In genomic region chr11:106741826-106742225, GRCm38 (mm10) we compare ENCODE assay signal across 20 mouse cellular contexts. TPM values are rescaled to one million over a fixed set of nuclear protein-coding genes. Genes with fewer than 3 reads are reported as not detected.
DNase-seq lines count a peak whose midpoint lies in the region; ATAC-seq and TF ChIP-seq lines count a peak whose summit lies in the region.
"Had no signal": no experiment of that assay in that cellular context is flagged by ENCODE, and none has a peak within 500 bp of the region (broad histone marks: within the 10 kb centered on the region; RNA-seq: fewer than 3 reads in every experiment).

No protein-coding gene starts in this region.

- TF ChIP-seq EP300 in CH12.LX (IDR thresholded peaks at IDR 0.05; ENCODE audit: low read length) = no peak

- dilution Hi-C loops in CH12.LX (cut with MboI; ENCODE audit: extremely low pct_ligation_motif_present, extremely low pct_unique_long_range_greater_than_20kb, low sequenced_read_pairs) = no loop called here

- ATAC-seq in megakaryocyte, adult 5-6 weeks (ENCODE audit: poor library complexity, severe bottlenecking) = no peak
- ATAC-seq: forebrain, embryonic 15.5 days; intestine, embryonic 15.5 days had no signal

- peaks cover 9% of the 10 kb centered on the region for H3K79me2 ChIP-seq in CH12.LX (replicated peaks; ENCODE audit: control insufficient read depth, extremely low read depth, insufficient read depth, poor library complexity, severe bottlenecking)

- peaks cover 3 to 58% of the 10 kb centered on the region in 2 experiments; a peak in 3 of 4 replicates for H3K4me1 ChIP-seq in CH12.LX (ENCODE audit: control insufficient read depth in 1 of 2, insufficient read depth in 2 of 2)

- no peak overlapping the region for H3K4me2 ChIP-seq in CH12.LX (ENCODE audit: insufficient read depth, low read depth, poor library complexity, severe bottlenecking)
- H3K4me2 ChIP-seq: forebrain, embryonic 15.5 days; heart, embryonic 11.5 days; hindbrain, embryonic 12.5 days; hindbrain, embryonic 15.5 days; intestine, embryonic 15.5 days had no signal

- H3K36me3 ChIP-seq in CH12.LX (replicated peaks in 1 of 2; ENCODE audit: control insufficient read depth in 1 of 2, insufficient read depth in 1 of 2, low read length in 1 of 2) = peaks cover 4 to 25% of the 10 kb centered on the region in 2 experiments
- H3K36me3 ChIP-seq: forebrain, embryonic 10.5 days; forebrain, embryonic 15.5 days; hindbrain, embryonic 12.5 days; hindbrain, embryonic 15.5 days; intestine, embryonic 15.5 days had no signal

- TF ChIP-seq CTCF in CH12.LX (conservative IDR thresholded peaks at IDR 0.05 in 1 of 2, IDR thresholded peaks at IDR 0.05 in 1 of 2; ENCODE audit: low read depth in 2 of 2, low read length in 2 of 2) = no peak

- no peaks in the 10 kb centered on the region for H3K27me3 ChIP-seq in CH12.LX (replicated peaks)
- H3K27me3 ChIP-seq: forebrain, embryonic 15.5 days; hindbrain, embryonic 15.5 days; intestine, embryonic 15.5 days had no signal

- H3K4me3 ChIP-seq in CH12.LX (replicated peaks in 1 of 3; ENCODE audit: low read depth in 2 of 3, low read length in 2 of 3, poor library complexity in 1 of 3) = no peak overlapping the region
- H3K4me3 ChIP-seq: forebrain, embryonic 10.5 days; forebrain, embryonic 15.5 days; heart, adult 2 months; hindbrain, embryonic 12.5 days; hindbrain, embryonic 15.5 days; intestine, embryonic 15.5 days had no signal

- H3K9ac ChIP-seq in CH12.LX (ENCODE audit: insufficient read depth, low read depth) = no peak overlapping the region
- H3K9ac ChIP-seq: forebrain, embryonic 15.5 days; hindbrain, embryonic 12.5 days; hindbrain, embryonic 15.5 days; intestine, embryonic 15.5 days had no signal

- TF ChIP-seq POLR2A in CH12.LX (IDR thresholded peaks at IDR 0.05; ENCODE audit: low read depth, low read length) = no peak

- in situ Hi-C loops in CH12.LX (cut with MboI; ENCODE audit: low pct_ligation_motif_present, low pct_unique_long_range_greater_than_20kb, low sequenced_read_pairs) = no loop called here

- H3K9me3 ChIP-seq in CH12.LX (replicated peaks; ENCODE audit: low read length) = peaks cover 5% of the 10 kb centered on the region
- H3K9me3 ChIP-seq: forebrain, embryonic 10.5 days; forebrain, embryonic 15.5 days; hindbrain, embryonic 12.5 days; hindbrain, embryonic 15.5 days; intestine, embryonic 15.5 days had no signal

- TF ChIP-seq RAD21 in CH12.LX (IDR thresholded peaks at IDR 0.05; ENCODE audit: low read depth, low read length) = no peak

- H3K27ac ChIP-seq in CH12.LX (ENCODE audit: insufficient read depth, low read depth) = peak overlapping the region; percentile 41; the same call in 1 of the 2 replicates
- H3K27ac ChIP-seq: forebrain, embryonic 10.5 days; forebrain, embryonic 15.5 days; heart, adult 2 months; hindbrain, embryonic 12.5 days; hindbrain, embryonic 15.5 days; intestine, embryonic 15.5 days had no signal

- DNase-seq in heart, adult 11 months = peak; percentile 70
- no peak for DNase-seq in heart, adult 9 months (ENCODE audit: low spot score in 2 of 2)
- no peak for DNase-seq in CH12.LX (ENCODE audit: extremely low read depth)
- DNase-seq in induced T-regulatory cell, adult 2 months (ENCODE audit: low read depth) = peak; percentile 48
- DNase-seq in testis, postnatal 10 days (ENCODE audit: low spot score) = no peak
- DNase-seq: adrenal gland, adult 8-10 months; adrenal gland, postnatal 25 days; B cell, adult 2 months; cerebellum, adult 11-12 months; cerebellum, adult 8-10 months; gastrocnemius, postnatal 25 days; heart, adult 2 months; kidney, adult 11 months had no signal

TF ChIP-seq in CH12.LX, 34 proteins besides CTCF, POLR2A, EP300 and RAD21:
- TF ChIP-seq JUND (conservative IDR thresholded peaks at IDR 0.05; ENCODE audit: low read depth, low read length) = no peak
- no peak for TF ChIP-seq GABPA (IDR thresholded peaks at IDR 0.05; ENCODE audit: insufficient replicate concordance, low read depth, low read length)
- TF ChIP-seq NELFE (IDR thresholded peaks at IDR 0.05; ENCODE audit: low read depth, low read length) = no peak
- no peak for TF ChIP-seq KAT2A (IDR thresholded peaks at IDR 0.05; ENCODE audit: insufficient replicate concordance, low read length)
- no peak for TF ChIP-seq UBTF (IDR thresholded peaks at IDR 0.05; ENCODE audit: low read depth, low read length)
- TF ChIP-seq RCOR1 (conservative IDR thresholded peaks at IDR 0.05; ENCODE audit: low read depth, low read length) = no peak
- TF ChIP-seq CHD1 (IDR thresholded peaks at IDR 0.05; ENCODE audit: low read depth, low read length) = no peak
- no peak for TF ChIP-seq TCF12 (IDR thresholded peaks at IDR 0.05; ENCODE audit: low read depth, low read length)

RNA-seq across cellular contexts. Expression of gene Pecam1, which starts 8.6 kb away (rescaled TPM):
- total RNA-seq in CH12.LX (2012; rRNA removed) = 19.2 and 22.3 TPM in 2 replicates
- 18.4 and 20.4 TPM in 2 replicates for total RNA-seq in CH12.LX (2014; rRNA removed)
- polyA plus RNA-seq in CH12.LX (2012; ENCODE audit: insufficient read length, low read depth) = 18.9 and 19.2 TPM in 2 replicates
- total RNA-seq in megakaryocyte, adult 5-6 weeks (2015) = 25.0 and 26.2 TPM in 2 replicates
- total RNA-seq in megakaryocyte, adult 5-6 weeks (2017) = 22.6 and 24.4 TPM in 2 replicates

RNA-seq across cellular contexts. Expression of gene Milr1, which starts 9.2 kb away (rescaled TPM):
- total RNA-seq in CH12.LX (2012; rRNA removed) = 22.0 and 28.1 TPM in 2 replicates
- 41.2 and 50.1 TPM in 2 replicates for total RNA-seq in CH12.LX (2014; rRNA removed)
- 33.1 and 35.4 TPM in 2 replicates for polyA plus RNA-seq in CH12.LX (2012; ENCODE audit: insufficient read length, low read depth)
- 195 and 212 TPM in 2 replicates for total RNA-seq in megakaryocyte, adult 5-6 weeks (2015)
- total RNA-seq in megakaryocyte, adult 5-6 weeks (2017) = 204 and 237 TPM in 2 replicates
- total RNA-seq: gastrocnemius, postnatal 25 days had no signal

RNA-seq across cellular contexts. Expression of gene Polg2, which starts 37.5 kb away (rescaled TPM):
- 12.5 and 13.3 TPM in 2 replicates for total RNA-seq in CH12.LX (2012; rRNA removed)
- total RNA-seq in CH12.LX (2014; rRNA removed) = 12.3 and 15.3 TPM in 2 replicates
- 11.5 and 12.1 TPM in 2 replicates for polyA plus RNA-seq in CH12.LX (2012; ENCODE audit: insufficient read length, low read depth)
- 11.6 and 13.3 TPM in 2 replicates for total RNA-seq in megakaryocyte, adult 5-6 weeks (2015)
- total RNA-seq in megakaryocyte, adult 5-6 weeks (2017) = 7.8 and 11.1 TPM in 2 replicates

RNA-seq across cellular contexts. Expression of gene Ddx5, which starts 47.2 kb away (rescaled TPM):
- 269 and 351 TPM in 2 replicates for total RNA-seq in CH12.LX (2012; rRNA removed)
- 505 and 574 TPM in 2 replicates for total RNA-seq in CH12.LX (2014; rRNA removed)
- polyA plus RNA-seq in CH12.LX (2012; ENCODE audit: insufficient read length, low read depth) = 1,169 and 1,328 TPM in 2 replicates
- 755 and 789 TPM in 2 replicates for total RNA-seq in megakaryocyte, adult 5-6 weeks (2015)
- total RNA-seq in megakaryocyte, adult 5-6 weeks (2017) = 996 and 1,155 TPM in 2 replicates

RNA-seq across cellular contexts. Expression of gene Cep95, which starts 47.2 kb away (rescaled TPM):
- 17.2 and 17.5 TPM in 2 replicates for total RNA-seq in CH12.LX (2012; rRNA removed)
- 21.7 and 24.4 TPM in 2 replicates for total RNA-seq in CH12.LX (2014; rRNA removed)
- 19.3 and 25.3 TPM in 2 replicates for polyA plus RNA-seq in CH12.LX (2012; ENCODE audit: insufficient read length, low read depth)
- total RNA-seq in megakaryocyte, adult 5-6 weeks (2015) = 15.8 and 16.5 TPM in 2 replicates
- total RNA-seq in megakaryocyte, adult 5-6 weeks (2017) = 12.2 and 18.6 TPM in 2 replicates

Comparison
In these comparisons a context has a peak if more than half of its experiments do, and no peak if none do; other contexts are left out.
1. DNase-seq: peak in heart, adult 11 months (single experiment) and induced T-regulatory cell, adult 2 months (single experiment); none in heart, adult 9 months (0 of 2), CH12.LX (single experiment) and testis, postnatal 10 days (single experiment).